Comparison of ENCODE assay signal across 17 mouse cellular contexts in genomic region chr10:16364001-16364400, GRCm38 (mm10).
"Had no signal": no experiment of that assay in that cellular context is flagged by ENCODE, and none has a peak within 500 bp of the region (broad histone marks: within the 10 kb centered on the region; RNA-seq: fewer than 3 reads in every experiment).

No protein-coding gene starts in this region.

- H3K4me2 ChIP-seq: limb, embryonic 12.5 days; lung, embryonic 15.5 days; neural tube, embryonic 15.5 days; stomach, embryonic 15.5 days had no signal

- H3K9me3 ChIP-seq: limb, embryonic 12.5 days; lung, embryonic 15.5 days; midbrain, embryonic 10.5 days; neural tube, embryonic 15.5 days; stomach, embryonic 15.5 days had no signal

- H3K4me3 ChIP-seq: layer of hippocampus, adult 2 months; limb, embryonic 12.5 days; lung, embryonic 15.5 days; midbrain, embryonic 10.5 days; myocyte; neural tube, embryonic 15.5 days; stomach, embryonic 15.5 days had no signal

- DNase-seq: kidney, adult 11 months; kidney, adult 9 months; kidney, postnatal 10 days; kidney, postnatal 4 days; lung, postnatal 14 days; midbrain, embryonic 14.5 days; right cerebral cortex, adult 18-20 months; thymus, adult 2 months; thymus, postnatal 25 days had no signal

- H3K27ac ChIP-seq: layer of hippocampus, adult 2 months; limb, embryonic 12.5 days; lung, embryonic 15.5 days; macrophage; midbrain, embryonic 10.5 days; neural tube, embryonic 15.5 days; stomach, embryonic 15.5 days had no signal

- H3K9ac ChIP-seq: limb, embryonic 12.5 days; lung, embryonic 15.5 days; neural tube, embryonic 15.5 days; stomach, embryonic 15.5 days had no signal

- H3K4me1 ChIP-seq: limb, embryonic 12.5 days; lung, embryonic 15.5 days; midbrain, embryonic 10.5 days; neural tube, embryonic 15.5 days; stomach, embryonic 15.5 days had no signal

- H3K27me3 ChIP-seq: limb, embryonic 12.5 days; lung, embryonic 15.5 days; neural tube, embryonic 15.5 days; stomach, embryonic 15.5 days had no signal

- H3K36me3 ChIP-seq: limb, embryonic 12.5 days; lung, embryonic 15.5 days; midbrain, embryonic 10.5 days; neural tube, embryonic 15.5 days; stomach, embryonic 15.5 days had no signal
